Mouse (Mus musculus): ENCODE results near the gene Gm5788. TPM values are rescaled to one million over a fixed set of nuclear protein-coding genes. Genes with fewer than 3 reads are reported as not detected.

The Gm5788 gene
- polyA plus RNA-seq, 1 experiment from 2014 or later: not detected

Other genes with a start within 250 kb of the Gm5788 start
- gene Vipas39, start 228.5 kb upstream of the Gm5788 start, polyA plus RNA-seq (2016; fragmentation: Nextera tagmentation; extraction: Ambion mirVana): 54.9 and 56.5 TPM in 2 replicates
- gene Ahsa1, start 228.2 kb upstream of the Gm5788 start, polyA plus RNA-seq (2016; fragmentation: Nextera tagmentation; extraction: Ambion mirVana): 294 and 305 TPM in 2 replicates
- 1.00 and 1.3 TPM in 2 replicates for gene Ism2, start 195.0 kb upstream of the Gm5788 start, polyA plus RNA-seq (2016; fragmentation: Nextera tagmentation; extraction: Ambion mirVana)
- gene Sptlc2, start 106.4 kb upstream of the Gm5788 start, polyA plus RNA-seq (2016; fragmentation: Nextera tagmentation; extraction: Ambion mirVana): 58.5 and 61.8 TPM in 2 replicates
- gene Slirp, start 50.8 kb upstream of the Gm5788 start, polyA plus RNA-seq (2016; fragmentation: Nextera tagmentation; extraction: Ambion mirVana): 311 and 324 TPM in 2 replicates
- gene Alkbh1, start 50.7 kb upstream of the Gm5788 start, polyA plus RNA-seq (2016; fragmentation: Nextera tagmentation; extraction: Ambion mirVana): 69.6 and 76.0 TPM in 2 replicates
- gene Snw1, start 22.4 kb upstream of the Gm5788 start, polyA plus RNA-seq (2016; fragmentation: Nextera tagmentation; extraction: Ambion mirVana): 159 and 166 TPM in 2 replicates
- not detected in 2 replicates for gene Gm8300, start 19.6 kb downstream of the Gm5788 start, polyA plus RNA-seq (2016; fragmentation: Nextera tagmentation; extraction: Ambion mirVana)
- gene Oog1, start 108.0 kb downstream of the Gm5788 start, polyA plus RNA-seq (2016; fragmentation: Nextera tagmentation; extraction: Ambion mirVana): not detected in 2 replicates
- gene Gm4027, start 124.1 kb downstream of the Gm5788 start, polyA plus RNA-seq (2016; fragmentation: Nextera tagmentation; extraction: Ambion mirVana): not detected in 2 replicates
- not detected in 2 replicates for gene Gm16381, start 149.9 kb downstream of the Gm5788 start, polyA plus RNA-seq (2016; fragmentation: Nextera tagmentation; extraction: Ambion mirVana)

Measured in embryonic facial prominence, embryonic 10.5 days (tissue).